Mouse (Mus musculus): Measurements from ENCODE around the gene Tmem185b. TPM values are rescaled to one million over a fixed set of nuclear protein-coding genes. Genes with fewer than 3 reads are reported as not detected.

Gene Tmem185b
- polyA plus RNA-seq (2014; fragmentation: Illumina TruSeq; extraction: RNeasy Lipid Tissue Mini Kit (QIAGEN cat#74804); ENCODE audit: low read depth, low replicate concordance): 13.3 TPM

DNA sequence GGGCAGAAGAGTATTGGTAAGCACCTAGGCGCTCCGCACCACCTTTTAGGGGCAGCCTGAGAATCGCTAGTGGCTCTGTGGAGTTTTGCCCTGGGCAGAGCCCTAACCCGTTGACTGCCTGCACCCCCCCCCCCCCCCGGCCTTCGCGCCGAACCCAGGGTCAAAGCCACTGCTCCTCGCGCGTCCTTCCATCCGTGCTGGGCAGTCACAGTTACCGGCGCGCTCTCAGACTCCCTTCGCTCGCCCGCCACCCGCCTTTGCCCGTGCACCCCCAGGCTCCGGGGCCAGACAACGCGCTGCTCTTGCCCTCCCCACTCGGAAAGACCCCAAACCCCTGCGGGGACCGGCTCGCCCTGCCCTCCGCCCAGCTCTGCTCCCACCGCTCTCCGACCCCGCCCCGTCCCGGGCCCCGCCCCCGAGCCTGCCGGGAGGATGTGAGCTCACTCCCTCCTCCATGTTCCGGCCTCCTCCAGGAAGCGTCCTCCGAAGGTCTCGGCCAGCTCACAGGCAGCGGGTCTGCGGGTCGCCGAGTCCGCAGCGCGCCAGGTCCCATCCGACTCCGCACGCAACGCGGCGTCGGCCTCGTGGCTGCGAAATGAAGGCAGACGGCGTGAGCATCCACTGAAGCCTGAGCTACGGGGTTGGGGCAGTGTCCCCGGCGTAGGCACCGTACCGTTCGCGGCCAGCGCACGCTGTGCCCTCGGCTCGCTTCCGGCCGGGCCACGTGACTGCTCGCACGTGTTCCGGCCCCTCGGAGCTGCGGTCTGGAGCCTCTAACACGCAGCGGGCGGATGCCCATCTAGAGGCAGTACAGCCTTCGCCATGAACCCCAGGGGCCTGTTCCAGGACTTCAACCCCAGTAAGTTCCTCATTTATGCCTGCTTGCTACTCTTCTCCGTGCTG lies at the start of gene Tmem185b:
Tmem185b (plus strand) TSS at position 472 of the 903 bp plus-strand sequence.

DNA sequence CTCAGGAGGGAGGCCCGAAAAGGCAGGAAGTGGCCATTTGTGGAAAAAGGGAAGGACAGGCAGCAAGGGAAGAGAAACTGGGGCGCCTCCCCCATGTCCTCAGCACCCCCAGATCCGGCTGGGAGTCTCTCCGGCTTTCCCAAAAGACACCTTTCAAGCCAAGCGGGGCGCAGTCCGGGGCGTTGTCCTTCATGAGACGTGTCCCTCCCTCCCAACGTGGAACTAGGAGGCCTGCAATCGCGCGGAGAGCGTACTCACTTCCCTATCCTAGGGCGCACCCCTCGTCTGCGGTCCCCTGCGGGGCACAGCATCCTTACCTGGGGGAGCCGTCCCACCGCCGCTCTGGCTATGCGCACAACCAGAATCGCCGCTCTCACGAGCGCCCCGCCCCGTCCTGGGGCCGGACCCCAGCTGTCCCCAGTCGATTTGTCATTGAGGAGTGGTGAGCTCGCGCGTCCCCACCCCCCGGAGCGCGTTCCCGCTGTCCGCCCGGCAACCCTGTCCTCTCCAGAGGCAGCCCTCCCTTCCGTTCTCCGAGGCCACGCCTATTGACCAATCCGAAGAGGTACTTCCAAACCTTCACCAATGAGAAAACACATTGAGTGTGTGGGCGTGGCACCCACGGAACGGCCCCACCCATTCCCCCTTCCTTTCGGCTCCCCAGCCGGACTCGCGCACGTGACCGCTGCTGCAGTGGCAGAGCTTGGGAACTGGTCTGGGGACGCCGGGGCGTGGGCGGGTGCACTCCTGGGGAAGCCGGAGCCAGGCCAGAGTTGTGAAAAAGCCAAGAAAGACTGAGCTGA lies 21.5 kb upstream of the Tmem185b start, which contains the start of gene Ralb:
Ralb (minus strand) TSS at position 535 of the 803 bp plus-strand sequence.

Other genes starting within 250 kb of the Tmem185b start
- gene Inhbb, start 103.9 kb upstream of the Tmem185b start, polyA plus RNA-seq (2014; fragmentation: Illumina TruSeq; extraction: RNeasy Lipid Tissue Mini Kit (QIAGEN cat#74804); ENCODE audit: low read depth, low replicate concordance): 7.8 TPM
- 10.5 TPM for gene Ralb, start 21.4 kb upstream of the Tmem185b start, polyA plus RNA-seq (2014; fragmentation: Illumina TruSeq; extraction: RNeasy Lipid Tissue Mini Kit (QIAGEN cat#74804); ENCODE audit: low read depth, low replicate concordance)
- 26.4 TPM for gene Epb41l5, start 122.8 kb downstream of the Tmem185b start, polyA plus RNA-seq (2014; fragmentation: Illumina TruSeq; extraction: RNeasy Lipid Tissue Mini Kit (QIAGEN cat#74804); ENCODE audit: low read depth, low replicate concordance)